Mouse (Mus musculus): ENCODE data around the gene Ccer1. TPM values are rescaled to one million over a fixed set of nuclear protein-coding genes. Genes with fewer than 3 reads are reported as not detected.
"Not testable (repeated sequence)": the region's sequence is repeated elsewhere in the genome, so short reads cannot be mapped to it uniquely, and the experiment has no call there.

The Ccer1 gene
- polyA plus RNA-seq, 1 experiment from 2014 or later = not detected

DNA sequence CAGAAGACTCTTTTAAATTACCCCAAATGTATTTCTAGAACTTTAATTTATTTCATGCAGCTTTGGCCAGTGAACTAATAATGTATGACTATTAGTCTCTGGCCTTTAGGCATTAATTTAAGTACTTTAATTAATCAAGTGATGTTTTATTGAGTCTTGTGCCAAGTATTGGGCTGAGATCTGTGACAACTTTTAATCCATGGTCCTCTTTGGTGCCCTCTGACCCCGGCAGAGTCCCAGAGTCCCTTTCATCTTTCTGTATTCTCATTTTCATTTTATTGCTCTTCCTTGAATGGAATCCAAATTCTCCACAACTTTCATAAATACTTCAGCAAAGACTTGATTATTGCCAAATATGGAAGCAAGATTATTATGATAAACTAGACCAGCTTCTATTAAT is 27.8 kb downstream of the Ccer1 start:
- DNase-seq (ENCODE audit: low spot score) (no peak), ATAC-seq (ENCODE audit: low FRiP score, low TSS enrichment) (no peak)
- H3K27ac ChIP-seq (replicated peaks) = no peak overlapping the region
- no peak overlapping the region for H3K9ac ChIP-seq (ENCODE audit: low read length)
- no peaks in the 10 kb centered on the region for H3K4me1 ChIP-seq (replicated peaks; ENCODE audit: control insufficient read depth, insufficient read depth)
- H3K27me3 ChIP-seq (ENCODE audit: control insufficient read depth, insufficient read depth, low read length) = no peaks in the 10 kb centered on the region
- 75% methylated on average over 1 of the region's 1 CpGs for WGBS
- no peaks in the 10 kb centered on the region for H3K36me3 ChIP-seq (ENCODE audit: control insufficient read depth, insufficient read depth, low read length)
- H3K9me3 ChIP-seq (ENCODE audit: control insufficient read depth, low read length) = no peaks in the 10 kb centered on the region
- no peak overlapping the region for H3K4me3 ChIP-seq (ENCODE audit: low read depth, low read length)
- H3K4me2 ChIP-seq (replicated peaks; ENCODE audit: low read depth) = no peak overlapping the region
- TF ChIP-seq CTCF (IDR thresholded peaks at IDR 0.05; ENCODE audit: low read depth) = no peak
- no peak for TF ChIP-seq EP300 (optimal IDR thresholded peaks at IDR 0.05)

DNA sequence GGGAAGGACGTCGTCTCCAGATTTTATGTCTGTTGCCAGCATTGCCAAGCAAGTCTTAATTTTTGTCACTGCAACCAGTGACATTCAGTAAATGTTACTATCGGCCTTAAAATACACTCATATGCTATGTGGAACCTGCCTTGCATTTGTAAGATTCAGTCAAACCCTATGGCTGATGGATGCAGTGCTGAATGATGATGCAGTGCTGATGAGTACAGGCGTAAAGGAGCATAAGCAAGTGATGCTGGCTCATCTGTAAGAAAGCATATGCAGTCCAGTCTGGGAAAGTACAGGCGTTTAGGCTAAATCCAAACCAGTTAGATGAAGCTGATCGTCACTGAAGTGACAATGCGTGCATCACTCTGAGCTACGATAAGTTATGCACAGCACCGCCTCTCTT is 29.9 kb downstream of the Ccer1 start:
- H3K27me3 ChIP-seq (ENCODE audit: control insufficient read depth, insufficient read depth, low read length) = no peaks in the 10 kb centered on the region
- 93% methylated on average over 9 of the region's 9 CpGs for WGBS
- no peaks in the 10 kb centered on the region for H3K4me1 ChIP-seq (replicated peaks; ENCODE audit: control insufficient read depth, insufficient read depth)
- ATAC-seq (ENCODE audit: low FRiP score, low TSS enrichment) = no peak
- no peak overlapping the region for H3K4me3 ChIP-seq (ENCODE audit: low read depth, low read length)
- H3K4me2 ChIP-seq (replicated peaks; ENCODE audit: low read depth) = no peak overlapping the region
- H3K9ac ChIP-seq (ENCODE audit: low read length) = no peak overlapping the region
- no peaks in the 10 kb centered on the region for H3K36me3 ChIP-seq (ENCODE audit: control insufficient read depth, insufficient read depth, low read length)
- TF ChIP-seq CTCF (IDR thresholded peaks at IDR 0.05; ENCODE audit: low read depth) (no peak), EP300 (optimal IDR thresholded peaks at IDR 0.05) (no peak)
- no peak overlapping the region for H3K27ac ChIP-seq (replicated peaks)
- DNase-seq (ENCODE audit: low spot score) = no peak
- no peaks in the 10 kb centered on the region for H3K9me3 ChIP-seq (ENCODE audit: control insufficient read depth, low read length)

DNA sequence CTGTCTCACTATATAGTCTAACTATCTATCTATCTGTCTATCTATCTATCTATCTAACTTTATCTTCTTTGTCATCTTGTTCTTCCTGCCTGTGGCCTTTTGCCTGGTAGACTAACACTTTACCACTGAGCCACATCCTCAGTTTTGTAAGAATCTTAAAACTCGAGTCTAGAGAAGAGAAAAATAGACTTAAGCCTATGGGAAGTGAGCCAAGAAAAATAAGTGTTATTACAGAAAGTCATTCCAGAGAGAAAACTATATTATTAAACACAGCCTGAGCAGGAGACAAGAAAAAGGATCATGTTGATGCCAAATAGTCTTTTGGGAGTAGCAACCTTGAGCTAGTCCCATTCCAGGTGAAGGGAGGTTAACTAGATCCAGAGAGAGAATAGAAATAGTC is 33.1 kb downstream of the Ccer1 start:
- no peak overlapping the region for H3K4me3 ChIP-seq (ENCODE audit: low read depth, low read length)
- TF ChIP-seq CTCF (IDR thresholded peaks at IDR 0.05; ENCODE audit: low read depth) = no peak
- no peak for TF ChIP-seq EP300 (optimal IDR thresholded peaks at IDR 0.05)
- no peaks in the 10 kb centered on the region for H3K9me3 ChIP-seq (ENCODE audit: control insufficient read depth, low read length)
- no peak overlapping the region for H3K27ac ChIP-seq (replicated peaks)
- DNase-seq (ENCODE audit: low spot score) (no peak), ATAC-seq (ENCODE audit: low FRiP score, low TSS enrichment) (no peak)
- no peak overlapping the region for H3K4me2 ChIP-seq (replicated peaks; ENCODE audit: low read depth)
- H3K4me1 ChIP-seq (replicated peaks; ENCODE audit: control insufficient read depth, insufficient read depth) = no peaks in the 10 kb centered on the region
- 15% methylated on average over 1 of the region's 1 CpGs for WGBS
- no peak overlapping the region for H3K9ac ChIP-seq (ENCODE audit: low read length)
- H3K27me3 ChIP-seq (ENCODE audit: control insufficient read depth, insufficient read depth, low read length) = no peaks in the 10 kb centered on the region
- no peaks in the 10 kb centered on the region for H3K36me3 ChIP-seq (ENCODE audit: control insufficient read depth, insufficient read depth, low read length)

DNA sequence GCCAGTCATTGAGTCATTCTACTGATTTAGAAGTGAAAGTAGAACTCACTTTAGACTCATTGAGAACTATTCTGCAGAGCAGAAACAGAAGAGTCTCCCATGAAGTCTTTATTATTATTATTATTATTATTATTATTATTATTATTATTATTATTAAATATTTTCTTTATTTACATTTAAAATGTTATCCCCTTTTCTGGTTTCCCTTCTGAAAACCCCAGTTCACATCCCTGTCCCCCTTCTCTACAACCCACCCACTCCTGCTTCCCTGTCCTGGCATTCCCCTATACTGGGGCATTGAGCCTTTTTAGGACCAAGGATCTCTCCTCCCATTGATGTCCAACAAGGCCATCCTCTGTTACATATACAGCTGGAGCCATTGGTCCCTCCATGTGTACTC is 33.8 kb downstream of the Ccer1 start, which contains the start of gene C030005K15Rik:
C030005K15Rik (minus strand) TSS at position 101 of the 400 bp plus-strand sequence.
- H3K27me3 ChIP-seq (ENCODE audit: control insufficient read depth, insufficient read depth, low read length); H3K4me1 ChIP-seq (replicated peaks; ENCODE audit: control insufficient read depth, insufficient read depth); H3K9me3 ChIP-seq (ENCODE audit: control insufficient read depth, low read length); H3K4me3 ChIP-seq (ENCODE audit: low read depth, low read length); H3K9ac ChIP-seq (ENCODE audit: low read length); ATAC-seq (ENCODE audit: low FRiP score, low TSS enrichment); DNase-seq (ENCODE audit: low spot score); H3K27ac ChIP-seq (replicated peaks); H3K4me2 ChIP-seq (replicated peaks; ENCODE audit: low read depth); H3K36me3 ChIP-seq (ENCODE audit: control insufficient read depth, insufficient read depth, low read length): not testable (repeated sequence)

Other genes starting within 250 kb of the Ccer1 start
- 589 and 601 TPM in 2 replicates for gene Dcn, start 213.4 kb upstream of the Ccer1 start, polyA plus RNA-seq (2015; fragmentation: Nextera tagmentation; extraction: Ambion mirVana)
- 143 and 155 TPM in 2 replicates for gene Lum, start 127.9 kb upstream of the Ccer1 start, polyA plus RNA-seq (2015; fragmentation: Nextera tagmentation; extraction: Ambion mirVana)
- gene Kera, start 86.2 kb upstream of the Ccer1 start, polyA plus RNA-seq (2015; fragmentation: Nextera tagmentation; extraction: Ambion mirVana) = 0.35 TPM in 2 replicates
- gene Epyc, start 49.0 kb upstream of the Ccer1 start, polyA plus RNA-seq (2015; fragmentation: Nextera tagmentation; extraction: Ambion mirVana) = 0.54 and 0.89 TPM in 2 replicates
- gene C030005K15Rik, start 33.7 kb downstream of the Ccer1 start, polyA plus RNA-seq (2015; fragmentation: Nextera tagmentation; extraction: Ambion mirVana) = not detected in 2 replicates

Data from stomach, postnatal 0 days (tissue).